ENCODE assay signal across 8 mouse cellular contexts in the genomic region with DNA sequence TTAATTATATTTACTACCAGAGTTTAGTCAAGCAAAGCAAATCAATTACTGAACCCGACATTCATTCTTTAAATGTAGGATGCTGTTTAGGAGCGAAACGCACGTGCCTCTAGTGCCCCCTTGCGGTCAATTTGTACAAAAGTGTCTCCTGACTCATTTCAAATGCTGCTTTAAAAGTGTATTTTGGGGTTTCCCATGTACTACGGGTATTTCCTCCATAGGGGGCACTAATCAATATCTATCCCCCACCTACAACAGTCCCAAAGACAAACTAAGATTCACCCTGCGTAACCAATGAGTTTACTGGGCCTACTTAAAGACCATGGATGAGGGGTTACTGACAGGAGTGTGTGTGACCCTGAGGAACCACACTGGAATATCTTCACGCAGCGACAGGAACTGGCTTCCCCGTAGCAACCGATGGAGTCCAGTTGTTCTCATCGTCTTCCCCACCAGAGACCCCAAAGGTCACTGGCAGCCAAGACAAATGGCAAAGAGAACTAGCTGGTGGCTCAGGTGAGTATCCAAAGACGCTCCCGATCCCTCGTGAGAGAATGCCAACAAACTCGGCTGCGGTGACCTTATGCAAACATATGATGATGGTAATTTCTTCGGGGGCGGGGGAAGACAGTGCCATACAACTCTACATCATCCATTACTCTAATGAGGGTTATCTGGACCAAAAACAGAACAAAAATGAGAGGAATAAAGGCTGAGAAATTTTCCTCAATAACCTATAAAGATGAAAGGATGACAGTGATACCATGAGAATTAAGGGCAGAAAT. TPM values are rescaled to one million over a fixed set of nuclear protein-coding genes. Genes with fewer than 3 reads are reported as not detected.
DNase-seq lines count a peak whose midpoint lies in the region; ATAC-seq and TF ChIP-seq lines count a peak whose summit lies in the region.

No protein-coding gene starts in this region.

- WGBS in bone marrow, adult 2 months = 59% methylated on average over 19 of the region's 19 CpGs
- 55% methylated on average over 19 of the region's 19 CpGs for WGBS in embryonic facial prominence, embryonic 14.5 days
- 44% methylated on average over 19 of the region's 19 CpGs for WGBS in large intestine, adult 2 months
- WGBS in lung, embryonic 14.5 days = 49% methylated on average over 19 of the region's 19 CpGs

- H3K4me1 ChIP-seq in E14TG2a.4 (replicated peaks; ENCODE audit: low read depth, low read length) = peaks cover 11% of the 10 kb centered on the region; the same call in 1 of the 2 replicates
- H3K4me1 ChIP-seq in bone marrow, adult 2 months (ENCODE audit: control insufficient read depth, insufficient read depth, low read length) = peaks cover 1% of the 10 kb centered on the region; the same call in 1 of the 2 replicates
- no peaks in the 10 kb centered on the region for H3K4me1 ChIP-seq in embryonic facial prominence, embryonic 14.5 days (ENCODE audit: control insufficient read depth, insufficient read depth, low read length)
- no peaks in the 10 kb centered on the region for H3K4me1 ChIP-seq in lung, embryonic 14.5 days (ENCODE audit: insufficient read depth)

- H3K4me3 ChIP-seq in E14TG2a.4 (replicated peaks; ENCODE audit: low read length) = no peak overlapping the region
- H3K4me3 ChIP-seq in bone marrow, adult 2 months (replicated peaks; ENCODE audit: control insufficient read depth, low read depth, low read length) = no peak overlapping the region
- no peak overlapping the region for H3K4me3 ChIP-seq in embryonic facial prominence, embryonic 14.5 days (ENCODE audit: low read depth, low read length)
- H3K4me3 ChIP-seq in lung, embryonic 14.5 days (ENCODE audit: low read depth, low read length) = no peak overlapping the region

- no peak overlapping the region for H3K27ac ChIP-seq in bone marrow, adult 2 months (ENCODE audit: control insufficient read depth, insufficient read depth, low read depth, low read length, poor library complexity)
- no peak overlapping the region for H3K27ac ChIP-seq in embryonic facial prominence, embryonic 14.5 days (replicated peaks; ENCODE audit: low read depth, low read length)
- H3K27ac ChIP-seq in lung, embryonic 14.5 days (ENCODE audit: low read depth) = no peak overlapping the region

- no peak overlapping the region for H3K4me2 ChIP-seq in embryonic facial prominence, embryonic 14.5 days (ENCODE audit: low read depth, low read length)
- H3K4me2 ChIP-seq in lung, embryonic 14.5 days = no peak overlapping the region

- peaks cover 4% of the 10 kb centered on the region; the same call in 1 of the 2 replicates for H3K9me3 ChIP-seq in E14TG2a.4 (ENCODE audit: low read length)
- H3K9me3 ChIP-seq in embryonic facial prominence, embryonic 14.5 days (ENCODE audit: control insufficient read depth, low read length) = no peaks in the 10 kb centered on the region
- H3K9me3 ChIP-seq in lung, embryonic 14.5 days (ENCODE audit: low read depth, low read length) = no peaks in the 10 kb centered on the region

- peak; percentile 79 for TF ChIP-seq CTCF in E14TG2a.4 (conservative IDR thresholded peaks at IDR 0.05; ENCODE audit: low read length)
- TF ChIP-seq CTCF in bone marrow, adult 2 months (IDR thresholded peaks at IDR 0.05; ENCODE audit: control insufficient read depth, insufficient read depth, low read length) = peak; percentile 75
- peak; percentile 89 for TF ChIP-seq CTCF in lung, embryonic 14.5 days (IDR thresholded peaks at IDR 0.05; ENCODE audit: low read depth)

- H3K9ac ChIP-seq in embryonic facial prominence, embryonic 14.5 days (ENCODE audit: low read depth, low read length) = no peak overlapping the region
- no peak overlapping the region for H3K9ac ChIP-seq in lung, embryonic 14.5 days

- H3K36me3 ChIP-seq in E14TG2a.4 (ENCODE audit: insufficient read depth, low read length) = no peaks in the 10 kb centered on the region
- no peaks in the 10 kb centered on the region for H3K36me3 ChIP-seq in embryonic facial prominence, embryonic 14.5 days (ENCODE audit: control insufficient read depth, insufficient read depth, low read length)
- 0 out of 2 replicates have a peak, but pooled peaks cover 4% of the 10 kb centered on the region for H3K36me3 ChIP-seq in lung, embryonic 14.5 days (ENCODE audit: insufficient read depth)

- H3K27me3 ChIP-seq in E14TG2a.4 (ENCODE audit: insufficient read depth, low read length) = no peaks in the 10 kb centered on the region
- no peaks in the 10 kb centered on the region for H3K27me3 ChIP-seq in embryonic facial prominence, embryonic 14.5 days (replicated peaks; ENCODE audit: control insufficient read depth, insufficient read depth, low read length)
- H3K27me3 ChIP-seq in lung, embryonic 14.5 days (ENCODE audit: insufficient read depth, low read length) = no peaks in the 10 kb centered on the region

- DNase-seq in embryonic facial prominence, embryonic 14.5 days (ENCODE audit: low spot score) = peak; percentile 93
- DNase-seq in heart, postnatal 4 days = peak; percentile 83
- DNase-seq in large intestine, adult 2 months (ENCODE audit: low read depth, low spot score) = peak; percentile 78
- DNase-seq in lung, embryonic 14.5 days = peak; percentile 94
- DNase-seq in ovary, postnatal 10 days (ENCODE audit: low spot score) = peak; percentile 56
- peak; percentile 88 for DNase-seq in thymus, postnatal 4 days

- no peak for TF ChIP-seq POLR2A in bone marrow, adult 2 months (IDR thresholded peaks at IDR 0.05; ENCODE audit: borderline replicate concordance, control insufficient read depth, low read depth, low read length)

- peak; percentile 65 for ATAC-seq in embryonic facial prominence, embryonic 14.5 days (ENCODE audit: low read depth)
- ATAC-seq in lung, embryonic 14.5 days (ENCODE audit: insufficient read depth) = peak; percentile 58; the same call in 1 of the 2 replicates

RNA-seq across cellular contexts. Expression of a gene that starts 14.4 kb away (rescaled TPM):
- polyA plus RNA-seq in bone marrow, adult 2 months (2011; ENCODE audit: insufficient read depth, insufficient read length, low replicate concordance, missing spikeins) = 3.9 and 8.6 TPM in 2 replicates
- polyA plus RNA-seq in embryonic facial prominence, embryonic 14.5 days (2014; fragmentation: Nextera tagmentation; extraction: Ambion mirVana) = 4.5 and 5.5 TPM in 2 replicates
- total RNA-seq in heart, postnatal 4 days (2021) = 1 to 10 TPM; 3.8 to 3.9 TPM
- polyA plus RNA-seq in large intestine, adult 2 months (2012; rRNA removed) = 26.6 and 45.3 TPM in 2 replicates
- polyA plus RNA-seq in lung, embryonic 14.5 days (2014; fragmentation: Nextera tagmentation; extraction: Ambion mirVana) = 5.8 and 6.3 TPM in 2 replicates

RNA-seq across cellular contexts. Expression of a gene that starts 42.0 kb away (rescaled TPM):
- 2.1 and 3.2 TPM in 2 replicates for polyA plus RNA-seq in bone marrow, adult 2 months (2011; ENCODE audit: insufficient read depth, insufficient read length, low replicate concordance, missing spikeins)
- polyA plus RNA-seq in embryonic facial prominence, embryonic 14.5 days (2014; fragmentation: Nextera tagmentation; extraction: Ambion mirVana) = 0.68 and 0.70 TPM in 2 replicates
- under 1 TPM; 0.50 to 0.55 TPM for total RNA-seq in heart, postnatal 4 days (2021)
- 1.2 and 1.7 TPM in 2 replicates for polyA plus RNA-seq in large intestine, adult 2 months (2012; rRNA removed)
- 1.4 and 1.7 TPM in 2 replicates for polyA plus RNA-seq in lung, embryonic 14.5 days (2014; fragmentation: Nextera tagmentation; extraction: Ambion mirVana)
